Comparison of ENCODE assay signal across 8 mouse cellular contexts in genomic region chr16:5406711-5407110, GRCm38 (mm10).
DNase-seq lines count a peak whose midpoint lies in the region; ATAC-seq and TF ChIP-seq lines count a peak whose summit lies in the region.

No protein-coding gene starts in this region.

- no peak overlapping the region for H3K4me3 ChIP-seq in midbrain, embryonic 10.5 days
- no peak overlapping the region for H3K4me3 ChIP-seq in midbrain, embryonic 15.5 days
- H3K4me3 ChIP-seq in limb, embryonic 14.5 days (replicated peaks; ENCODE audit: low read length), result no peak overlapping the region

- H3K36me3 ChIP-seq in midbrain, embryonic 10.5 days, result no peaks in the 10 kb centered on the region
- no peaks in the 10 kb centered on the region for H3K36me3 ChIP-seq in midbrain, embryonic 15.5 days (replicated peaks)
- H3K36me3 ChIP-seq in limb, embryonic 14.5 days (ENCODE audit: control insufficient read depth, insufficient read depth, low read length), result no peaks in the 10 kb centered on the region

- H3K27ac ChIP-seq in midbrain, embryonic 10.5 days (replicated peaks), result no peak overlapping the region
- H3K27ac ChIP-seq in midbrain, embryonic 15.5 days, result no peak overlapping the region
- no peak overlapping the region for H3K27ac ChIP-seq in limb, embryonic 14.5 days (replicated peaks; ENCODE audit: low read depth, low read length)

- ATAC-seq in midbrain, embryonic 15.5 days (replicated peaks), result no peak
- ATAC-seq in inflammation-experienced regulatory T-cells, adult 6 months, result peak; percentile 69
- no peak for ATAC-seq in limb, embryonic 14.5 days (ENCODE audit: low FRiP score, low read depth)

- no peaks in the 10 kb centered on the region for H3K9me3 ChIP-seq in midbrain, embryonic 10.5 days (replicated peaks)
- no peaks in the 10 kb centered on the region for H3K9me3 ChIP-seq in midbrain, embryonic 15.5 days
- no peaks in the 10 kb centered on the region for H3K9me3 ChIP-seq in limb, embryonic 14.5 days (ENCODE audit: control insufficient read depth, low read length)

- H3K27me3 ChIP-seq in midbrain, embryonic 10.5 days (ENCODE audit: low read depth, poor library complexity, severe bottlenecking), result peaks cover 18% of the 10 kb centered on the region
- no peaks in the 10 kb centered on the region for H3K27me3 ChIP-seq in midbrain, embryonic 15.5 days (replicated peaks)
- H3K27me3 ChIP-seq in limb, embryonic 14.5 days (ENCODE audit: control insufficient read depth, insufficient read depth, low read length), result no peaks in the 10 kb centered on the region

- no peak overlapping the region for H3K4me2 ChIP-seq in midbrain, embryonic 15.5 days
- no peak overlapping the region for H3K4me2 ChIP-seq in limb, embryonic 14.5 days (replicated peaks; ENCODE audit: low read depth, low read length, severe bottlenecking)

- WGBS in midbrain, embryonic 10.5 days, result 10% methylated on average over 11 of the region's 11 CpGs
- 7% methylated on average over 11 of the region's 11 CpGs for WGBS in midbrain, embryonic 15.5 days
- 5% methylated on average over 11 of the region's 11 CpGs for WGBS in limb, embryonic 14.5 days

- no peak for TF ChIP-seq POLR2A in limb, embryonic 14.5 days (IDR thresholded peaks at IDR 0.05; ENCODE audit: borderline replicate concordance, extremely low read depth, insufficient read depth, insufficient read length)

- H3K4me1 ChIP-seq in midbrain, embryonic 10.5 days, result peaks cover 1% of the 10 kb centered on the region; the same call in 1 of the 2 replicates
- H3K4me1 ChIP-seq in midbrain, embryonic 15.5 days, result no peaks in the 10 kb centered on the region
- H3K4me1 ChIP-seq in limb, embryonic 14.5 days (ENCODE audit: control insufficient read depth, insufficient read depth, low read length), result no peaks in the 10 kb centered on the region

- peak; percentile 76 for DNase-seq in midbrain, embryonic 10.5 days (ENCODE audit: low spot score)
- peak; percentile 38 for DNase-seq in adrenal gland, adult 8-10 months
- peak; percentile 71 for DNase-seq in embryo, embryonic 9.5 days (ENCODE audit: extremely low spot score)
- DNase-seq in limb, embryonic 14.5 days (ENCODE audit: low spot score), result peak; percentile 48
- DNase-seq in retina, adult 2 months (ENCODE audit: low read depth, low spot score), result peak; percentile 13
- peak; percentile 47 to 79 for DNase-seq in urinary bladder, postnatal 4 days (ENCODE audit: low spot score in 2 of 2)

- no peak overlapping the region for H3K9ac ChIP-seq in midbrain, embryonic 15.5 days
- no peak overlapping the region for H3K9ac ChIP-seq in limb, embryonic 14.5 days (ENCODE audit: low read depth, low read length, severe bottlenecking)

Comparison
In these comparisons a context has a peak if more than half of its experiments do, and no peak if none do; other contexts are left out.
1. DNase-seq: peak in every context shown above with its lines; median percentile 76 in midbrain, embryonic 10.5 days; 71 in embryo, embryonic 9.5 days; 63 in urinary bladder, postnatal 4 days; 48 in limb, embryonic 14.5 days; 38 in adrenal gland, adult 8-10 months; 13 in retina, adult 2 months.